Mouse (Mus musculus): ENCODE measurements around the gene Runx2. TPM values are rescaled to one million over a fixed set of nuclear protein-coding genes. Genes with fewer than 3 reads are reported as not detected.

Runx2 gene
- polyA plus RNA-seq, 1 experiment from 2014 or later, result 1.0 TPM

DNA sequence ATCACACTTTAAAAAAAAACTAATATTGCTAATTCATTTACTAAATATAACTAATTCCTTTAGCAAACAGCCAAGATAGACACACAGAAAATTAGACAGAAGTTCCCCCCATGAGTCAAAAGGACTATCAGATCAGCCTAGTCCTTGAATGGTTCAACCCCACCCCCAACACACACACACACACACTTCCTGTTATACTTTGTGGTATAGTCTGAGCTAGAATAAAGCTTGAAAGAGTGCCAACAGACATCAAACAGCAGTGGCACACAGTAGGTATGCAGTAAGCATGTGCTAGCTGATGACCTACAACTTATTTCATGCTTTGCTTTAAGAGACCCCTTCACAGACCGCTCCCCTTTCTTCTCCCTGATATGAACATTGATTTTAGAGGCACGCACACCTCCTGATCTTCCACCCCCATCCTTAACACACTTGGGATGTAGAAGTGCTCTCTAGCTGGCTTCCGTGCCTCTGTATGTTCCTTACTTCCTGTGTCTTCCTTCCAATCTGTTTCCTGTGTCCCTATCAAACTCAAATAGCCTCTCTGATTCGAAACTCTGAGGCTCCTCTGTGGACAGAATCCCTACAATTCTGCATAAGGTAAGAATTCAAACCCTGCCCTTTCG lies 124.1 kb downstream of the Runx2 start:
- 70% methylated on average over 5 of the region's 5 CpGs for WGBS
- H3K27ac ChIP-seq (ENCODE audit: low read depth, low read length), result no peak overlapping the region

DNA sequence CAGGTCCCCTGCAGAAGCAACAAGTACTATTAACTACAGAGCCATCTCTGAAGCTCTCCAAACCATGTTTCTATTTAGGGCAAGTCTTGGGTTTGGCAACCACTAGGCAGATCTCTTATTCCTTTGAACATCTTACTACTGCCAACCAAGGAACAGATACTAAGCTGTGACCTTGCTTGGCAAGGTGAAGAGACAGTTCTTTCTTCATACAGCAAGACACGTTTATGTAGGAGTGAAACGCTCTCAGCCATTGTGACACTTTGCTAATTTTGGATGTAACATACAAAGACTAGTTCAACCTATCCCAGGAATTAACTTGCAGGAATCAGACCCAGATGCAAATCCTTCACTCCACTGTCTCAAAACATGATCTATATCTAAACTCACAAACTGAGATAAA lies 126.3 kb downstream of the Runx2 start:
- Histone ChIP-seq H3K9ac (ENCODE audit: low read depth, low read length) (no peak overlapping the region), H3K9me3 (ENCODE audit: control insufficient read depth) (no peaks in the 10 kb centered on the region), H3K4me1 (replicated peaks; ENCODE audit: control insufficient read depth, insufficient read depth, low read length) (no peaks in the 10 kb centered on the region), H3K27me3 (replicated peaks; ENCODE audit: control insufficient read depth, insufficient read depth, low read length) (no peaks in the 10 kb centered on the region), H3K4me3 (ENCODE audit: low read depth, low read length) (no peak overlapping the region), H3K36me3 (ENCODE audit: control insufficient read depth, insufficient read depth) (no peaks in the 10 kb centered on the region), H3K27ac (ENCODE audit: low read depth, low read length) (no peak overlapping the region), H3K4me2 (replicated peaks; ENCODE audit: low read depth) (no peak overlapping the region)
- ATAC-seq, result no peak
- TF ChIP-seq CTCF (IDR thresholded peaks at IDR 0.05; ENCODE audit: low read depth), result no peak
- WGBS, result 70% methylated on average over 2 of the region's 2 CpGs

More for the DNA sequence above, 124.1 kb downstream of the Runx2 start:
- no peak overlapping the region for H3K9ac ChIP-seq (ENCODE audit: low read depth, low read length)
- ATAC-seq, result no peak
- TF ChIP-seq CTCF (IDR thresholded peaks at IDR 0.05; ENCODE audit: low read depth), result no peak
- no peaks in the 10 kb centered on the region for H3K36me3 ChIP-seq (ENCODE audit: control insufficient read depth, insufficient read depth)
- H3K4me1 ChIP-seq (replicated peaks; ENCODE audit: control insufficient read depth, insufficient read depth, low read length), result no peaks in the 10 kb centered on the region
- H3K4me3 ChIP-seq (ENCODE audit: low read depth, low read length), result no peak overlapping the region
- H3K4me2 ChIP-seq (replicated peaks; ENCODE audit: low read depth), result no peak overlapping the region
- no peaks in the 10 kb centered on the region for H3K9me3 ChIP-seq (ENCODE audit: control insufficient read depth)
- H3K27me3 ChIP-seq (replicated peaks; ENCODE audit: control insufficient read depth, insufficient read depth, low read length), result no peaks in the 10 kb centered on the region

DNA sequence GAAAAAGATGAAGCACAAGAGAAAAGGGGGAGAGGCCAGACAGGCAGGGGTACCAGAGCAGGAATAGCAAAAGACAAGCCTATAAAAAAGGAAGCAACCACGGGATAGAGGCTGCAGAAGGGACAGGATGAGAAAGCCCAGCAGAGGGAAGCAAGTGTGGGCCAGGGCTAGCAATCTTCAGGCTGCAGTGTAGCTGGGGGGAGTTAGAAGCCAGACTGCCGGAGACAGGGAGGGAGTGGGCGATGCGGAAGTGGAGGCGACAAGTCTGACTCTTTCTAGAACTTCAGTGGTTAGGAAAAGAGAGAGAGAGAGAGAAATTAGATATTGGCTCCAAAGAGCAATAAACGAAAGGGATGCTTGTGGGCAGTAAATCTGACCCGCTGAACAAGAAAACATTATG lies 129.1 kb downstream of the Runx2 start:
- H3K36me3 ChIP-seq (ENCODE audit: control insufficient read depth, insufficient read depth), result no peaks in the 10 kb centered on the region
- no peak overlapping the region for H3K9ac ChIP-seq (ENCODE audit: low read depth, low read length)
- H3K9me3 ChIP-seq (ENCODE audit: control insufficient read depth), result no peaks in the 10 kb centered on the region
- no peak overlapping the region for H3K27ac ChIP-seq (ENCODE audit: low read depth, low read length)
- no peaks in the 10 kb centered on the region for H3K27me3 ChIP-seq (replicated peaks; ENCODE audit: control insufficient read depth, insufficient read depth, low read length)
- no peaks in the 10 kb centered on the region for H3K4me1 ChIP-seq (replicated peaks; ENCODE audit: control insufficient read depth, insufficient read depth, low read length)
- no peak for ATAC-seq
- no peak overlapping the region for H3K4me2 ChIP-seq (replicated peaks; ENCODE audit: low read depth)
- no peak overlapping the region for H3K4me3 ChIP-seq (ENCODE audit: low read depth, low read length)
- no peak for TF ChIP-seq CTCF (IDR thresholded peaks at IDR 0.05; ENCODE audit: low read depth)
- 34% methylated on average over 7 of the region's 7 CpGs for WGBS

DNA sequence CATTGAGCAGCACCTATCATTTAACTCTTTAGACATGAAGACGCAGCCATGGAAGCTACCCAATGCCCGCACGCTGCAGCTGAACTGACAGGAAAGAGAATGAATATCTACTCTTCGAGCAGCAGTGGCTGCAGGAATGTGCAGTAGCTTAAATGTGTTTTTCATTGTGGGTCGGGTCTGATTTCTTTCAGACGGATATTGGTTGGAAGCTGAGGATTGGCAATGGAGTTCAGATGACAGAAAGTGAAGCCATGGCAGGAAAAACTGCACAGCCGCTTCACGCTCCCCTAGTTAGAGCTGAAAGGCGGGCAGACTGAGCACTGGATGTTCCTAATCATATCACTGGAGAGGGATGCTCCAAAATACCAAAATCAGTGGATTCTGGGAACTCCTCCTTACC lies 131.6 kb downstream of the Runx2 start:
- H3K4me3 ChIP-seq (ENCODE audit: low read depth, low read length), result no peak overlapping the region
- ATAC-seq, result no peak
- no peak overlapping the region for H3K27ac ChIP-seq (ENCODE audit: low read depth, low read length)
- no peaks in the 10 kb centered on the region for H3K27me3 ChIP-seq (replicated peaks; ENCODE audit: control insufficient read depth, insufficient read depth, low read length)
- TF ChIP-seq CTCF (IDR thresholded peaks at IDR 0.05; ENCODE audit: low read depth), result no peak
- H3K4me2 ChIP-seq (replicated peaks; ENCODE audit: low read depth), result no peak overlapping the region
- H3K9ac ChIP-seq (ENCODE audit: low read depth, low read length), result no peak overlapping the region
- peaks cover 7% of the 10 kb centered on the region; the same call in 1 of the 2 replicates for H3K9me3 ChIP-seq (ENCODE audit: control insufficient read depth)
- 88% methylated on average over 9 of the region's 9 CpGs for WGBS
- no peaks in the 10 kb centered on the region for H3K4me1 ChIP-seq (replicated peaks; ENCODE audit: control insufficient read depth, insufficient read depth, low read length)
- no peaks in the 10 kb centered on the region for H3K36me3 ChIP-seq (ENCODE audit: control insufficient read depth, insufficient read depth)

DNA sequence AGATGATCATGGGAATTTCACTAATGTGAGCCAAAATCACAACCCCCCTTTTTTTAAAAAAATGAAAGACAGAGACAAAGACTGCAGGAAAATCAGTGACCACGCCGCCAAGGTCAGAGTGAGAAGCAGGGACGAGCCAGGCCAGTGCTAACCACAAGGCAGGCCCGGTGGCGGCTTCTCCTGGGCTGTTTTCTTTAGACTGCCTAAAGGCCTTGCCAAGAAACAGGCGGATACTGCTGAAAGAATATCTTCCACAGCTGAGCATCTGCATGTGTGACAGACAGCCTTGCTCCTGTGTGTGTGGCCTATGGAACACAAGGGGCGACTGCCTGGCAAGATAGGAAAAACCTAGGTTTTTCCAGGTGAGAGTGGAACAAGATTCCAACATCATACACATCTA lies 136.8 kb downstream of the Runx2 start:
- Histone ChIP-seq H3K4me3 (ENCODE audit: low read depth, low read length) (no peak overlapping the region), H3K9ac (ENCODE audit: low read depth, low read length) (no peak overlapping the region), H3K27ac (ENCODE audit: low read depth, low read length) (no peak overlapping the region), H3K4me1 (replicated peaks; ENCODE audit: control insufficient read depth, insufficient read depth, low read length) (no peaks in the 10 kb centered on the region), H3K36me3 (ENCODE audit: control insufficient read depth, insufficient read depth) (no peaks in the 10 kb centered on the region), H3K9me3 (ENCODE audit: control insufficient read depth) (peaks cover 7% of the 10 kb centered on the region; the same call in 1 of the 2 replicates), H3K4me2 (replicated peaks; ENCODE audit: low read depth) (no peak overlapping the region), H3K27me3 (replicated peaks; ENCODE audit: control insufficient read depth, insufficient read depth, low read length) (no peaks in the 10 kb centered on the region)
- no peak for TF ChIP-seq CTCF (IDR thresholded peaks at IDR 0.05; ENCODE audit: low read depth)
- no peak for ATAC-seq
- 77% methylated on average over 7 of the region's 7 CpGs for WGBS

- Histone ChIP-seq H3K27me3 (replicated peaks; ENCODE audit: control insufficient read depth, insufficient read depth, low read length) (no peaks in the 10 kb centered on the region), H3K4me3 (ENCODE audit: low read depth, low read length) (no peak overlapping the region), H3K27ac (ENCODE audit: low read depth, low read length) (no peak overlapping the region), H3K36me3 (ENCODE audit: control insufficient read depth, insufficient read depth) (no peaks in the 10 kb centered on the region), H3K9ac (ENCODE audit: low read depth, low read length) (no peak overlapping the region), H3K9me3 (ENCODE audit: control insufficient read depth) (no peaks in the 10 kb centered on the region), H3K4me1 (replicated peaks; ENCODE audit: control insufficient read depth, insufficient read depth, low read length) (0 out of 2 replicates have a peak, but pooled peaks cover 4% of the 10 kb centered on the region), H3K4me2 (replicated peaks; ENCODE audit: low read depth) (no peak overlapping the region)
- ATAC-seq, result no peak
- whole genome bisulfite sequencing, result 63% methylated on average over 7 of the region's 7 CpGs
- peak; percentile 33 for TF ChIP-seq CTCF (IDR thresholded peaks at IDR 0.05; ENCODE audit: low read depth)
These were observed 141.8 kb downstream of the Runx2 start for GRCm38 (mm10) chr17:44672806-44673205.
